Mouse (Mus musculus) stomach, postnatal 0 days (tissue): ENCODE results near the gene Gbf1.

Experiments used
- CTCF ChIP-seq: IDR thresholded peaks from 2 replicates; pipeline ENCODE4 v1.5.1; 2016; ENCODE audit warnings: antibody characterized with exemption, low read depth, mild to moderate bottlenecking, moderate library complexity
- EP300 ChIP-seq: optimal IDR thresholded peaks from 2 replicates; pipeline ENCODE3; 2016; ENCODE audit warnings: antibody characterized with exemption

DNA sequence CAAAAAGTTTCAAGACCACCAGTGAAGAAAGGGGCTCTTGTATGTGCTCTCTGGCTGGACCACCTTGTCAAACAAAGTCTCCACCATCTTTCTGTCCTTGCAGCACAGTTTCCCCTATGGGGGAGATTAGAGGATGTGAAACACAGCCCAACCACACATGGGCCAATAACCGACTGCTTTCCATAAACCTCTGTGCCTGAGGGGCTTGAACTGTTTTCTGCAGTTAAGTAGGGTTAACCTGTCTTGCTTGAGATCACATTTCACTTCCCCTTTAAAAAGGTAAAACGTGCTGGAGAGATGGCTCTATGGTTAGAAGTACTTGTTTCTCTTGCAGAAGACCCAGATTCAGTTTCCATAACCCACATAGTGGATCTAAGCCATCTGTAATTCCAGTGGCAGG, 87.9 kb downstream of the Gbf1 start:
- TF ChIP-seq CTCF (no peak), EP300 (no peak)
